Mouse (Mus musculus) heart, adult 2 months (tissue): Measurements from ENCODE around the gene Catsper3.

Experiments
- CTCF ChIP-seq: fragments of 200-600 bp; IDR thresholded peaks from 2 replicates; pipeline ENCODE4 v1.8.1; 2022; ENCODE audit warnings: antibody characterized with exemption, mild to moderate bottlenecking, moderate library complexity
- EP300 ChIP-seq: fragments of 200-500 bp; IDR thresholded peaks from 2 replicates; pipeline ENCODE4 v1.6.1; 2011; ENCODE audit warnings: low read depth, low read length, control low read depth; ENCODE audit not compliant: insufficient read depth
- POLR2A ChIP-seq: fragments of 200-500 bp; IDR thresholded peaks from 2 replicates; pipeline ENCODE4 v1.6.1; 2011; ENCODE audit warnings: mild to moderate bottlenecking, low read depth, low read length, control low read depth; ENCODE audit not compliant: insufficient read depth

DNA sequence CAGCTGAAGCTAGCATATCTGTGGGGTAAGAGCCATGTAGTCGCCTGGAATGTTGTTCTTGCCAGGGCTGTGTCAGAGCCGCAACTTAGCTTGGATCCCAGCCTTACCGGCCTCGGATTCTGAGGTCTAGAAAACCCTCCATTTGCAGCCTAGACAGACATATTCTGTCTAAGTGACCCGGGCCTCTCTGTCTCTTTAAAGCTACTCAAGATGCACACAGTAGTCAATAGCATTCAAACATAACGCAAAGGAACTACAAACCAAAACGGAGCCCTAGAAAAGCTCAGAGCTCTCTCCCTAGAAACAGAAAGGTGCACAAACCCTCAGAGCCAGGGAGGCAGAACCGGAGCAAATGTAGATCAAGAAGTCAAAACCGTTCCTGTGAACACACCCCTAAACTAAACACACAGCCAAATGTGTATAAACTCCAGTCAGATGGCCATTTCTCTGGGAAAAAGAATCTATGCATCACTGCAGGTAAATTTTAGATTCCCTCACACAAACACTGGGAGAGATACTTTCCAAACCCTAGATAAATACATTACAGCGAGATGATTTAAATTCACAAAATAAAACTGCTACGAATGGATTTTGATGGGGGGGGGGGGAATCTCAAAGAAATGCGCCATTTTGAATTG is 44.8 kb downstream of the Catsper3 start:
- TF ChIP-seq CTCF (no peak), EP300 (no peak), POLR2A (no peak)
